In genomic region chr9:119588763-119589449, GRCm38 (mm10) we compare ENCODE assay signal across 16 mouse cellular contexts. TPM values are rescaled to one million over a fixed set of nuclear protein-coding genes. Genes with fewer than 3 reads are reported as not detected.
DNase-seq lines count a peak whose midpoint lies in the region; ATAC-seq lines count a peak whose summit lies in the region.
"Had no signal": no experiment of that assay in that cellular context is flagged by ENCODE, and none has a peak within 500 bp of the region (broad histone marks: within the 10 kb centered on the region; RNA-seq: fewer than 3 reads in every experiment).

No protein-coding gene starts in this region.

- H3K4me3 ChIP-seq in heart, embryonic 12.5 days: peak overlapping the region; percentile 30
- H3K4me3 ChIP-seq in kidney, embryonic 15.5 days (replicated peaks): peak overlapping the region; percentile 18
- no peak overlapping the region for H3K4me3 ChIP-seq in neural tube, embryonic 12.5 days
- H3K4me3 ChIP-seq in neural tube, embryonic 15.5 days (replicated peaks): no peak overlapping the region
- peak overlapping the region; percentile 5; the same call in 1 of the 2 replicates for H3K4me3 ChIP-seq in stomach, embryonic 15.5 days (replicated peaks)
- H3K4me3 ChIP-seq: left cerebral cortex, adult 2 months; liver, embryonic 15.5 days had no signal

- peaks cover 37% of the 10 kb centered on the region for H3K27me3 ChIP-seq in heart, embryonic 12.5 days (replicated peaks)
- peaks cover 60% of the 10 kb centered on the region for H3K27me3 ChIP-seq in kidney, embryonic 15.5 days
- H3K27me3 ChIP-seq in neural tube, embryonic 12.5 days (replicated peaks): peaks cover 9% of the 10 kb centered on the region; the same call in 1 of the 2 replicates
- H3K27me3 ChIP-seq in neural tube, embryonic 15.5 days (replicated peaks): peaks cover 20% of the 10 kb centered on the region
- H3K27me3 ChIP-seq in stomach, embryonic 15.5 days (replicated peaks): no peaks in the 10 kb centered on the region; the same call in 1 of the 2 replicates

- no peak overlapping the region for H3K27ac ChIP-seq in heart, embryonic 12.5 days (ENCODE audit: poor library complexity, severe bottlenecking)
- H3K27ac ChIP-seq in kidney, embryonic 15.5 days: no peak overlapping the region
- no peak overlapping the region for H3K27ac ChIP-seq in neural tube, embryonic 12.5 days
- no peak overlapping the region for H3K27ac ChIP-seq in neural tube, embryonic 15.5 days (replicated peaks)
- no peak overlapping the region for H3K27ac ChIP-seq in stomach, embryonic 15.5 days
- H3K27ac ChIP-seq: left cerebral cortex, adult 2 months; liver, embryonic 15.5 days had no signal

- WGBS in heart, embryonic 12.5 days: 21% methylated on average over 26 of the region's 26 CpGs
- WGBS in kidney, embryonic 15.5 days: 17% methylated on average over 26 of the region's 26 CpGs
- WGBS in neural tube, embryonic 12.5 days: 38% methylated on average over 26 of the region's 26 CpGs
- 43% methylated on average over 26 of the region's 26 CpGs for WGBS in neural tube, embryonic 15.5 days
- 24% methylated on average over 26 of the region's 26 CpGs for WGBS in stomach, embryonic 15.5 days

- no peak for DNase-seq in heart, adult 8-10 months (ENCODE audit: low spot score)
- no peak for DNase-seq in kidney, postnatal 14 days
- no peak for DNase-seq in cerebellum, adult 9-10 months
- DNase-seq: adrenal gland, adult 8-10 months; B cell, adult 2 months; gastrocnemius, postnatal 14 days; kidney, adult 18-20 months; thymus, postnatal 25 days had no signal

- H3K36me3 ChIP-seq in heart, embryonic 12.5 days: no peaks in the 10 kb centered on the region
- H3K36me3 ChIP-seq in kidney, embryonic 15.5 days: no peaks in the 10 kb centered on the region
- H3K36me3 ChIP-seq in neural tube, embryonic 12.5 days: no peaks in the 10 kb centered on the region
- no peaks in the 10 kb centered on the region for H3K36me3 ChIP-seq in neural tube, embryonic 15.5 days
- H3K36me3 ChIP-seq in stomach, embryonic 15.5 days: no peaks in the 10 kb centered on the region
- H3K36me3 ChIP-seq: liver, embryonic 15.5 days had no signal

- H3K4me2 ChIP-seq in heart, embryonic 12.5 days: peak overlapping the region; percentile 64
- peak overlapping the region; percentile 51 for H3K4me2 ChIP-seq in kidney, embryonic 15.5 days
- H3K4me2 ChIP-seq in neural tube, embryonic 12.5 days (replicated peaks): 0 out of 2 replicates have a peak overlapping the region, but pooled peaks have one; percentile 9
- no peak overlapping the region for H3K4me2 ChIP-seq in neural tube, embryonic 15.5 days
- peak overlapping the region; percentile 44 for H3K4me2 ChIP-seq in stomach, embryonic 15.5 days
- H3K4me2 ChIP-seq: liver, embryonic 15.5 days had no signal

- peaks cover 11% of the 10 kb centered on the region for H3K4me1 ChIP-seq in heart, embryonic 12.5 days (replicated peaks)
- H3K4me1 ChIP-seq in kidney, embryonic 15.5 days: peaks cover 11% of the 10 kb centered on the region
- H3K4me1 ChIP-seq in neural tube, embryonic 12.5 days: no peaks in the 10 kb centered on the region
- H3K4me1 ChIP-seq in neural tube, embryonic 15.5 days: 0 out of 2 replicates have a peak, but pooled peaks cover 3% of the 10 kb centered on the region
- H3K4me1 ChIP-seq in stomach, embryonic 15.5 days: peaks cover 6% of the 10 kb centered on the region; the same call in 1 of the 2 replicates
- H3K4me1 ChIP-seq: liver, embryonic 15.5 days had no signal

- peak; percentile 76 for ATAC-seq in heart, embryonic 12.5 days (ENCODE audit: insufficient number of reproducible peaks, low FRiP score)
- ATAC-seq in kidney, embryonic 15.5 days (replicated peaks; ENCODE audit: low FRiP score): no peak
- no peak for ATAC-seq in neural tube, embryonic 12.5 days (ENCODE audit: low FRiP score, low read depth)
- ATAC-seq in neural tube, embryonic 15.5 days (ENCODE audit: low FRiP score): no peak
- ATAC-seq in stomach, embryonic 15.5 days (ENCODE audit: insufficient read depth, low FRiP score, low read depth): peak; percentile 39; the same call in 1 of the 2 replicates

- no peak overlapping the region for H3K9ac ChIP-seq in heart, embryonic 12.5 days
- H3K9ac ChIP-seq in kidney, embryonic 15.5 days: no peak overlapping the region
- no peak overlapping the region for H3K9ac ChIP-seq in neural tube, embryonic 12.5 days
- no peak overlapping the region for H3K9ac ChIP-seq in neural tube, embryonic 15.5 days (replicated peaks)
- no peak overlapping the region for H3K9ac ChIP-seq in stomach, embryonic 15.5 days
- H3K9ac ChIP-seq: liver, embryonic 15.5 days had no signal

- no peaks in the 10 kb centered on the region for H3K9me3 ChIP-seq in heart, embryonic 12.5 days (replicated peaks)
- no peaks in the 10 kb centered on the region for H3K9me3 ChIP-seq in kidney, embryonic 15.5 days (replicated peaks)
- no peaks in the 10 kb centered on the region for H3K9me3 ChIP-seq in neural tube, embryonic 12.5 days
- H3K9me3 ChIP-seq in neural tube, embryonic 15.5 days (replicated peaks): no peaks in the 10 kb centered on the region
- H3K9me3 ChIP-seq in stomach, embryonic 15.5 days: no peaks in the 10 kb centered on the region
- H3K9me3 ChIP-seq: liver, embryonic 15.5 days had no signal

RNA-seq across cellular contexts. Expression of gene Scn5a, which starts 10.1 kb away (rescaled TPM):
- polyA plus RNA-seq in heart, embryonic 12.5 days (2016; fragmentation: Nextera tagmentation; extraction: Ambion mirVana): 15.9 and 18.9 TPM in 2 replicates
- 100 to 1,000 TPM; 176 to 234 (median 203) TPM for total RNA-seq in heart, adult 8-10 months (2022)
- 0.19 and 0.32 TPM in 2 replicates for polyA plus RNA-seq in kidney, embryonic 15.5 days (2015; fragmentation: Nextera tagmentation; extraction: Ambion mirVana)
- 1.6 and 2.1 TPM in 2 replicates for polyA plus RNA-seq in neural tube, embryonic 12.5 days (2016; fragmentation: Nextera tagmentation; extraction: Ambion mirVana)
- polyA plus RNA-seq in neural tube, embryonic 15.5 days (2015; fragmentation: Nextera tagmentation; extraction: Ambion mirVana): 0.31 and 0.46 TPM in 2 replicates
- polyA plus RNA-seq in stomach, embryonic 15.5 days (2015; fragmentation: Nextera tagmentation; extraction: Ambion mirVana): 0.19 and 0.42 TPM in 2 replicates
- total RNA-seq: monocyte, adult 5-6 weeks had no signal

Comparison
In these comparisons a context has a peak if more than half of its experiments do, and no peak if none do; other contexts are left out.
1. ATAC-seq: peak in heart, embryonic 12.5 days (single experiment) and stomach, embryonic 15.5 days (single experiment); none in kidney, embryonic 15.5 days (single experiment), neural tube, embryonic 12.5 days (single experiment) and neural tube, embryonic 15.5 days (single experiment).
2. H3K4me3 ChIP-seq: peak in heart, embryonic 12.5 days (single experiment), kidney, embryonic 15.5 days (single experiment) and stomach, embryonic 15.5 days (single experiment); none in neural tube, embryonic 12.5 days (single experiment) and neural tube, embryonic 15.5 days (single experiment).